Mouse (Mus musculus) heart, postnatal 0 days (tissue): Measurements from ENCODE around the gene Myoc.

Experiments used
- CTCF ChIP-seq: IDR thresholded peaks from 2 replicates; pipeline ENCODE4 v1.5.1; 2016; ENCODE audit warnings: antibody characterized with exemption, control low read depth, low read depth
- EP300 ChIP-seq: IDR thresholded peaks from 2 replicates; pipeline ENCODE4 v1.6.1; 2016; ENCODE audit warnings: antibody characterized with exemption, low read depth

GRCm38 (mm10) chr1:162697866-162698265, 58.9 kb downstream of the Myoc start:
- TF ChIP-seq EP300 (no peak), CTCF (no peak)
